Comparison of ENCODE assay signal across 21 mouse cellular contexts in the genomic region with DNA sequence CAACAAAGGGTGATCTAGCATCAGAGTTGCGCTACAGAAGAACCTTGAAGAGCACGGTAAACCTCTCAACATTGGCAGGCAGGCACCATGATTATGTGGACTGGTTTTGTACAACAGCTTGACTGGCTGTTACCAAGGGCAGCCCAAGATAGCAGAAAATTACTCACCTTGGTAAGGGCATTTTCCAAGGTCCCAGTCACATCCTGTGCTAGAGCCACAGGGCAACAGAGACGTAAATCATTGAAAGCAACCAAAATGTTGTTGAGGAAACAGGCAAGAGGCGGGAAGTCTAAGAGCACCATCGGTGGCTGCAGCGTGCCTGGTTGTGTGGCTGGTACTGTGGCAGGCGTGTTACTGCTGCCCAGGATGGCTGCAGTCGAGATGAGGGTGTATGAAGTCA. TPM values are rescaled to one million over a fixed set of nuclear protein-coding genes. Genes with fewer than 3 reads are reported as not detected.
"Had no signal": no experiment of that assay in that cellular context is flagged by ENCODE, and none has a peak within 500 bp of the region (broad histone marks: within the 10 kb centered on the region; RNA-seq: fewer than 3 reads in every experiment).

No protein-coding gene starts in this region.

- H3K4me3 ChIP-seq: midbrain, embryonic 10.5 days; midbrain, embryonic 13.5 days; midbrain, embryonic 15.5 days; myocyte; neural tube, embryonic 13.5 days; neural tube, embryonic 15.5 days had no signal

- ATAC-seq: midbrain, embryonic 13.5 days; midbrain, embryonic 15.5 days had no signal

- DNase-seq: lung, adult 18-20 months; lung, embryonic 14.5 days; lung, postnatal 10 days; lung, postnatal 4 days; retina, postnatal 1 day; right cerebral cortex, adult 18-20 months; right cerebral cortex, postnatal 25 days; right cerebral cortex, postnatal 4 days; spleen, adult 18-20 months; thymus, adult 18-20 months; thymus, postnatal 14 days; thymus, postnatal 36 days had no signal

- H3K4me2 ChIP-seq: lung, embryonic 14.5 days; midbrain, embryonic 13.5 days; midbrain, embryonic 15.5 days; neural tube, embryonic 13.5 days; neural tube, embryonic 15.5 days had no signal

- H3K27me3 ChIP-seq: midbrain, embryonic 13.5 days; midbrain, embryonic 15.5 days; neural tube, embryonic 13.5 days; neural tube, embryonic 15.5 days had no signal

- H3K27ac ChIP-seq: midbrain, embryonic 10.5 days; midbrain, embryonic 13.5 days; midbrain, embryonic 15.5 days; neural tube, embryonic 13.5 days; neural tube, embryonic 15.5 days had no signal

- H3K9ac ChIP-seq: lung, embryonic 14.5 days; midbrain, embryonic 13.5 days; midbrain, embryonic 15.5 days; neural tube, embryonic 13.5 days; neural tube, embryonic 15.5 days had no signal

- H3K9me3 ChIP-seq: midbrain, embryonic 10.5 days; midbrain, embryonic 13.5 days; midbrain, embryonic 15.5 days; neural tube, embryonic 13.5 days; neural tube, embryonic 15.5 days had no signal

RNA-seq across cellular contexts. Expression of a gene that starts 13.4 kb away (rescaled TPM):
- total RNA-seq: megakaryocyte, adult 5-6 weeks; megakaryocyte-erythroid progenitor cell, adult 5-6 weeks had no signal
- polyA plus RNA-seq: midbrain, embryonic 10.5 days; midbrain, embryonic 13.5 days; midbrain, embryonic 15.5 days; myocyte; neural tube, embryonic 11.5 days; neural tube, embryonic 13.5 days; neural tube, embryonic 15.5 days had no signal
